Mouse (Mus musculus): ENCODE measurements at regions not wholly inside any gene's neighbourhood (a gene's known extent, or its start where the extent isn't known, plus 50 kb on each side); places are given as distances from the start of the nearest gene placed in this dataset.
A peak's percentile ranks its signal among the peaks of the same experiment; 100 is the strongest.
"Not testable (repeated sequence)": the region's sequence is repeated elsewhere in the genome, so short reads cannot be mapped to it uniquely, and the experiment has no call there.

DNA sequence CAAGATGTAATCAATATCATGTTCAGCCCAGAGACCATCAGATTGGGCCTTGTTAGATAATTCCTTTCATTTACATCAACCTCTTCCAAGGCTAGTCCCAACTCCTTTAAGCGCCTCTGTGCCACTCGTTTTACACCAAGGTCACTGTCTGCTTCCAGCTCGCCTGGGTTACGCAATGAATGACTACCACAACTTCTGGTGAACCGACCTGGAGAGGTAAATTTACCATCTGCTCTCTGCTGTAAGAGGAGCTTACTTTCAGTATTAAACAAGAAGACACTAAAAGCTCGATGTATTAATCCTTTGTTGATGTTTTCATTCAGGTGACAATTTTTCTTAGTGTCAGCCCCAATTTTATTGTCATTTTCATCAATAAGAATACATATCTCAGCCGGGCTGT, 51.7 kb upstream of the Fam174b start:
- no peak for DNase-seq (ENCODE audit: low spot score)

DNA sequence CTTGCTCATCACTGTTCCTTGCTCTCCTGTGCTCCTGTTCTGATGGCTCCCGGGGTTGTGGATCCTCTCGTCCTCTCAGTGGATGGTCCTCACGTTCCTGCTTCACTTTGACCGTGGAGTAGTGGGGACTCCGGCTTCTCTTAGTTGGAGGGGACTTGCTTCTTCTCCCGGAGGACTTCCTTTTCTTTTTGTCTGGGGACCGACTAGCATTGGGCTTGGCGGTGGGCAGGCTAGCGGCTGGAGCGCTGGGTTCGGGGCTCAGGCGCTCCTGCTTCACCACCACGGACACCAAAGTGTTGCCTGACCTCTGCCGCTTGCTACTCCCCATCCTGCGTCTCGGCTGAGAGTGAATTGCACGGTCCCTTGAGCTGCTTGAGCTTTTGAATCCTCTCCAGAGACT, 53.9 kb upstream of the Fam174b start:
- DNase-seq (ENCODE audit: low spot score): not testable (repeated sequence)

DNA sequence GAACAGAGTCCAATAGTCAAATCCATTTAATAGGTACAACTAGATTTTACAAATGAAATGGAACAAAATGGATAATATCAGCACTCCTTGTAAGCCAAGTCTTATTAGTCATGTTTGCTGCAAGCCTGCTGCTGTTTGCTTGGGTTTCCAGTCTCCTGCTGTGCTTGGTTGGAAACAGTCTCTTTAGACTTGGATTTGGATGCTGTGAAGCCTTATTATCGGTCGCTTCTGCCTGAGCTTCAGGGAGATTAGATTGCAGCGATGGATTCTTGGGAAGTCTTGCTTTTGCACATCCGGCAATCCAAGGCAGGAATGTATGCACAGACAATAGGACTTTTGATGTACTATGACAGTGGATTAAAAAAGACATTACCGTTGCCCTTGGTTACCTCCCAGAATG, 57.3 kb upstream of the Fam174b start:
- DNase-seq (ENCODE audit: low spot score): no peak

DNA sequence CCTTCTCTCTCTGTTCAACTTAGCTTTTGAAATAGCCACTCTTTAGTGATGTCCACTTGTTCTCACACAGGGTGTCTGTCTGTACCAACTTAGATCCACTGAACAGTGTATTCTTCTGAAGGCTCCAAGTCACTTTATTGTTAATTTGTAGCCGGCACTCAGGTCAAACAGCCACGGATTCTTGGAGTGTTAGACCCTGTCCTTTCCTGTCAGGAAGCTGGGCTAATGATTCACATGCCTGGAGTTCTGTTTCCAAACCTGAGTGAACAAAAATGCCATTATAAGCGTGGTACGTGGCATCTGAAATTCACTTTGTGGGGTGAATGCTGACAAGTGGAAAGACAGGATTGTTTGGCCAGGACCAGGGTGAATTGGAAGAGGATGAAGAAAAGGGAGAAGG, 69.5 kb upstream of the Fam174b start:
- DNase-seq (ENCODE audit: low spot score): no peak

DNA sequence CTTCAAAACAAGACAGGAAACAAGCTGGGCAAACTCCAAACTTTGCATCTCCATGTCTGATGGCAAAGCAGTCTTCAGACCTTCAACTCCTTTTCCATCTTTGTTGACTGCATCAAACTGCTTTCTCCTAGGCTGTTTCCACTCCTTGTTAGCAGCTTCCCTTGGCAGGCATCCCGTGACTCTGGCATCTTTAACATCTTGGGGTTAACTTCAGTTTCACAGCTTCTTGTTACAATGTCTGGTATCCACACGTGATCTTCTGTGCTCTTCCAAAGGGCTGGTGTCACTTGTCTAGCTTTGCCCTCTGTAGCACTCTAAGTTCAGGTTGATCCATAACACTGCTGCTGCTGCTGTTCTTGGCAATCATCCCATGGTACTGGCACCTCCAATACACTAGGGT, 71.3 kb upstream of the Fam174b start:
- no peak for DNase-seq (ENCODE audit: low spot score)

DNA sequence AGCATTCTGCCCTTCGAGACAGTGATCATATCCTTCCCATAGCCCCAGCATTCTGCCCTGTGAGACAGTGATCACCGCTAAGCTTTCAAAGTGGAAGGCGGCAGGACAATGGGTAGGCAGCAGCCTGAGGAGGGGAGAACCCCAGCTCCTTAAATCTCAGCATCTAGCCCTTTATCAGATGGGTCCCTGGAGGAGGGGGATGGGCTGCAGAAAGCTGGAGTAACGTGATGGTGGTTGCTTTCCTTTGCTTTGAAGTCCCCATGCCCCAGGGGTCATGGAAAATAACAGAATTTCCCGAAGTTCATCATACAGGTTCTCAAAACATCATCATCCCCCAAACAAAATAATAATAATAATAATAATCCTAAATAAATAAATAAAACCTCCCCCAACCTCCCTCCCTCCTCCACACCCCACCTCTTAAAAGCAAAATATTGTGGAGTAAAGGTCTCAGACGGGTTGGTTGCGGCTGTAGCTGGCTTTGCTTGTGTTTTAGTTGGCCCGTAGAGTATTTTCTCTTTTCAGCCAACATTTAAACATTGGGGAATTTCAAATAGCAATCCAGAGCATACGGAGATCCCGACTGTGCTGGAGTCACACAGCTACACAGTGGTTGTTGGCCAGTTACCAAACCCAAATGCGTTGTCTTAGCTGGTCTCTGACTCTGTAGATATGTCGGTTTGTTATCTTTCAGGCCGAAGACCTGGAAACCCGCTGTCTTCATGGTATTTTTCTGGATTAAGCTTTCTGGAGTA, 73.0 kb upstream of the Fam174b start:
- DNase-seq (ENCODE audit: low spot score): peak; percentile 74

DNA sequence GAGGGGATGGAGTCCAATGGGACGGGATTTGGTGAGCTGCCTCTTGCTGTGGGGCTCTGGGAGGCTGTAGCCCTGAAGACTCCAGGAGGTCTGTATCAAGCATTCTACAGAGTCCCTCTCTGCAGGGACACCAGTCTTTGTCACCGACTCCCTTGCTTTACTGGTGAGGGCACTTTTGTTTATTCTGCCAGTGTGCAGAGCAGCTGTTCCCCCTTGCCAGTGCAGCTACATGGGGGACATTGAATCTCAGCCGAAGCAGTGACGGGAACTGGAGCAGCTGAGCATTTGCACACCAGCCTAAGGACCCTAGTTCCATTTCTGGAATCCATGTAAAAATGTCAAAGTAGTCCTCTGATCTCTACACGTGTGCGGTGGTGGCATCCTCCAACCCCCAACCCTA, 75.1 kb upstream of the Fam174b start:
- DNase-seq (ENCODE audit: low spot score): no peak

DNA sequence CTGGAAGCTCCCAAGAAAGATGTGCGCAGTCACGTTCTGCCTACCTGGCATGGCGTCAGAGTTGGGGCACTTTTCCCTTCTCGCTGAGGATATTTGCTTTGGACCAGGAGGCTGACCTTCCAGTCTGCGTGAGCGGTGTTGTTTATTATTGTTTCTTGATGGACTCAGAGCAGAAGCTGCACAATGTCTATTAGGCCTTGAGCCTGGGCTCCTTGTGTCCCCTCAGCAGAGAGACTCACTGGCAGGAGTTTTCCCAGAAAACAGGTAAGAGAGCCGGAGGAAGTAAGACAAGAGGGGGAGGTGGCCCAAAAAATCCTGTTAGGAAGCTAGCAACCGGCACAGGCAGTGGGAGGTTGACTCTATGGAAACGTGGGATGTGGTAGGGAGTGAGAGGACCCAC, 77.6 kb upstream of the Fam174b start:
- DNase-seq (ENCODE audit: low spot score): no peak

DNA sequence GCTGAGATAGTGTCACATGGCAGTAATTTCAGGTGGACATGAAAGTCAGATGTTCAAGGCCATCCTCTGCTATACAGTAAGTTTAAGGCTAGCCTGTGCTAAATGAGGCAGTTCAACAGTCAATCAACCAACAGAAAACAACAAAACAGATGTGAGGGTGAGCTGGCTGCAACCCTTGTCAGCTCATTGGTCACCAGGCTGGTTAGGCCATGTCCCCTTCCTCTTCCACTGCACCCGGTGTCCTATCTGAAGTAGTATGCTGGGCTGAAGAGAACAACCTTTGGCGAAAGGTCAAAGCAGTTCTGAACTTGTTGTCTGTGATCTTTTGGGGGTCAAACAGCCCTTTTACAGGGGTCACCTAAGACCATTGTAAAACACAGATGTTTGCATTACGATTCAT, 78.2 kb upstream of the Fam174b start:
- DNase-seq (ENCODE audit: low spot score): no peak

DNA sequence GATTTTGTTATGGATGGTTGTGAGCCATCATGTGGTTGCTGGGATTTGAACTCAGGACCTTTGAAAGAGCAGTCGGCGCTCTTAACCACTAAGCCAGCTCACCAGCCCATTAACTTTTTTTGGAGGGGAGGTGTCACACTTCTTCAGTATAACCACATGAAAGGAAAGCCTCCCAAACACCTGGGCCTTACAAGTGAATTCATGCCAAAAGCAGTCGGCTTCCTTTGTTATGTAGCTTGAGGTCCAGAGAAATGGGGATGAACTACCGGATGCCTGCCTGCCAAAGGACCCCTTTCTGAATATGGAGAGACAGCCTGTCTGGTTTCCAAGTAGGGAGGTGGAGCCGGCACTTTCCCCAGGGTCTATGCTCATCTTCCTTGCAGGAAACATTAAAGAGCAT, 80.6 kb upstream of the Fam174b start:
- DNase-seq (ENCODE audit: low spot score): no peak

DNA sequence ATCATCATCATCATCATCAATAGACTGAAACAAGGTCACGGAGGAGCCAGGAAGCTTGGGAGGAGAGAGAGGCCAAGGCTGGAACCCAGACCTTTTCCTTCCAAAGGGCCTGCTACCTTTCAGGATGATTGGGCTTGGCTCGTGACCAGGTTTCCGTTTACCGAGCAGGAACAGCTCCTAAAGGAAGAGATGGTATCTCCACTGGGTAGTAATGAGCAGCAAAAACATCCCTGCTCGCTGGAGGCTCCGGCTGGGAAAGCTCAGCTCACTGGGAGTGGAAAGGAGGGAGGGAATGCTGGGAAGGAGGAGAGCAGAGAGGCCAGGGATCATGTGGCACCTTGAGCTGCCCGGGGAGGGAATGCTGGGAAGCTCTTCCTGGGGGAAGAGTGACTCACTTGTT, 82.8 kb upstream of the Fam174b start:
- DNase-seq (ENCODE audit: low spot score): no peak

DNA sequence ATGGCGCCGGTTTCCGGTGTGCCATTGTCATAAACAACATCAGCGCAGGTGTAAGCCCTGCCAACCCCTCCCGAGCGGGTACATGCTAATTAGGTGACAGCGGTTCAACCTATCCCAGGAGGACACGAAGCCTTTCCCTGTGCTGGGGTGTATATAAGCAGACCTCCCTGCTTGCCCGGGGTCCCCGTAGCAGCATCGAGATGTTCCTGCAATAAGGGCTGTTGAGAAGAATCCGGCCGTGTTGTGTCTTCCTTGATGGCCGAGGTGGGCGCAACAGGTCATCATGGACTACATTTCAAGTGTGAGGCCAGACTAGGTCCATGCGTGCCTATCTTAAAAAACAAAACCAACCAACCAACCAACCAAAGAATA, 83.7 kb upstream of the Fam174b start:
- DNase-seq (ENCODE audit: low spot score): not testable (repeated sequence)

DNA sequence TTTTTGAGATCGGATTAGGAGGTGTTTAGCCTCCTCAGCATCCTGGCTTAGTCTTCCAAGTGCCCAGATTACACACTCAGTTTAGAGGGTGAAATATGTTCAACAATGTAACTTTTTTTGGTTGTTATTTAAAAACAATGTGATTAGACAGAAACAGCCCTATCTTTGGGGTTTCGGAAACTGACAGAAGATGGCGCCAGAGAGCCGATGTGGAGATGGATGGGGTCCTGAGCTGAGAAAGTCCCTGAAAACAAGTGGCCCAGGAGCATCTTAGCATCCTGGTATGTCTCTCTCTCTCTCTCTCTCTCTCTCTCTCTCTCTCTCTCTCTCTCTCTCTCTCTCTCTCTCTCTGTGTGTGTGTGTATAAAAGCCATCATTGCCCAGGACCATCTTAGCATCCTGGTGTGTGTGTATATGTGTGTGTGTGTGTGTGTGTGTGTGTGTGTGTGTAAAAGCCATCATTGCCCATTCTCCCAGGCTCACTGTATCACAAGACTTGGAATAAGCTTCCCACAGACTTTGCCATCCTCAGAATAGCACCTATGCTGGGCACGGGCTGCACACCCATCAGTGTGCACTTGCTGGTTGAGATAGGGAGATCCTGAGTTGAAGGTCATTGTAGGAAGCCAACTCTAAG, 84.2 kb upstream of the Fam174b start:
- peak; percentile 28 for DNase-seq (ENCODE audit: low spot score)

DNA sequence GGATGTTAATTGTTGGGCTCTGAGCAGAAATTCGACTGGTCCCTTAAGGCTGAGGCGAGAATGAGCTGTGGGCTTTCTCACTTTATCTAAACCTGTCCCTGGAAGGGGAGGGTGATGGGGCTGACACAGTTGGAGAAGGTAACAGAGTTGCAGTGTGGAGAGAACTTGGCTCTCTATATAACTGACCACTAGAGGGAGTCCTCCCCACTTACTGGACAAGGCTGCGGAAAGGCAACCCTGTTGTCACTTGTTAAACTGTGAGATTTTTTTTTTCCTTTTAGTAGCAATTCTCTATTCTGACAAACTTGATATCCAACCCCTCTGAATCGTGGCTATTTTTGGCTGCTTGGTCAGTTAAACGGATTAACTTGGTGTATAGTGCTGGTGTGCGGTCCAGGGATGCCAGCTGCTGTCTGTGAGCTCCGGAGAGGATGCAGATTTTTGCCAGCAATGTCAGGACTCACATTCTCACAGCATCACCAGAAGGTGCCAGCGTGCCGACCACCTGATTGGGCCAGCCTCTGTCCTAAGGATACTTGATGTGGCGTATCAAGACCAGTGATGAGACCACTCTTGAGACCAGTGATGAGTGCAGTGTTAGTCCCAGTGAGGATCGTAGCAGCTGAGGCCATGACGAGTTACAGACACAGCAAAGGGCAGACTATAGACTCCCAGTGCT, 85.8 kb upstream of the Fam174b start:
- DNase-seq (ENCODE audit: low spot score): peak; percentile 61

DNA sequence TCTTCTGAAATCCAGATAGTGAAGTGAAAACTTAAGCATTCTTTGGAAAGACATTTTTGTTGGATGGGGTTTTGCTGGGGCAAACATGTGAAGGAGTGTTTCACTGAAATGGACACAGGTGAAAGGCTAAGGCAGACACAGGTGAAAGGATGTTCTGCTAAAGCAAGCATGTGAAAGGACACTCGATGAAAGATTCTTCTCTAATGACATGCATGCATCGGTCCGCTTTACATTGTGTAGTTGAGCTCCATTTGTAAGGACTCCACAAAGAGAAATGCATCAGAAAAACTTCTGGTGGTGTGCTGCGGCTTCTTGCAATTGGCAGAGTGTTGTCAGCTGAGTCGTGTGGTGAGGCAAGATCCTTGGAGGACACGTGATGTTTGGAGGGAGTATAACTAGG, 89.2 kb upstream of the Fam174b start:
- no peak for DNase-seq (ENCODE audit: low spot score)

DNA sequence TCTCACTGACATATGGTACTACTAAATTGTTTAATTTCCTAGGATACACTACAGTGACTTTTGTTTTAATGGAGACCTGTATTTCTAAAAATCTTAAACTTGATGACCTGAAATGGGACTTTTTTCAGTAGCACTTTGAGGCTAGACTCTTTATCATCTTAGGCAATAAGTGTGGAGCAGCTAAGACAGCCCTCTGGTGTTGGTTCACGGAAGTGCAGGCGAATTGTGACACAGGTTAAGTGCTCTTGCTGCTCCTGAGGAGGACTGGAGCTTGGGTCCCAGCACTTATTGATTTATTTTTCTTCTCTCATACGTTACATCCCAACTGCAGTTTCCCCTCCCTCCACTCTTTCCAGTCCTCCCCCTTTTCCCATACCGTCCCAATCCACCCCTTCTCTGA, 92.1 kb upstream of the Fam174b start:
- DNase-seq (ENCODE audit: low spot score): peak; percentile 87

DNA sequence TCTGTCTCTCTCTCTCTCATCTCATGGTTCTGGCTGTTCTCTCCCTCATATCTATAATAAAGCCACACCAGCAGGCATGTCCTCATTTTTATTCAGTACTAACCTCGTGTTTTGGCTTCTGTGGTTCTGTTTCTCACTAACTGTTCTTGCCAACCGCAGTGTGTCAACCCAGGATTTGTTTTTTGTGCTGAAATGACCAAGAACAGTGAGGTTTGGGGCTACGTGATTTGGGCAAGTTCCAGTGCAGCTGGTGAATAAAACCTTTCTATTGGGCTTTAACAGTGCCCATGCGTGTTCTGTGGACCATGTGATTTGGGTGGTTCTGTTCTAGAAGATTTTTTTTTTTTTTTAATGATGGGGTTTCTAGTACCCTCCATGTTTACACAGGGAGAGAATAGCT, 93.0 kb upstream of the Fam174b start:
- no peak for DNase-seq (ENCODE audit: low spot score)

DNA sequence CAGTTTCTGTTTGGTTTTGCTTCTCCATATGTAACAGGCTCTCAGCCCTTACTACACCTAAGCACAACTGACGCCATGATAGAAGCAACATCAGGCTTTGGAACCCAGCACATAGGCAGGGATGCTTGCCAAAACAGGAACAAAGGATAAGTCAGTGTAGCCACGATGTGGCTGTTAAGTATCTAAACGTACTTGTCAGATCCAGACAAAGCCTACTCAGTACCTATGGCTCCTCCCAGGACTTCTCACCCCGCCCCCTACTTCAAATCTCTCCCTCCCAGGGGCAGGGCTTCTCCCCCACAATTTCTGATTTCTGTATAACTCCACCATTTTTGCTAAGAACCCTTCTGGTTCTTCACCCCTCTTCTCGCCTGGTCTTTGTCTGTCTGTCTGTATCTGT, 93.4 kb upstream of the Fam174b start:
- no peak for DNase-seq (ENCODE audit: low spot score)

DNA sequence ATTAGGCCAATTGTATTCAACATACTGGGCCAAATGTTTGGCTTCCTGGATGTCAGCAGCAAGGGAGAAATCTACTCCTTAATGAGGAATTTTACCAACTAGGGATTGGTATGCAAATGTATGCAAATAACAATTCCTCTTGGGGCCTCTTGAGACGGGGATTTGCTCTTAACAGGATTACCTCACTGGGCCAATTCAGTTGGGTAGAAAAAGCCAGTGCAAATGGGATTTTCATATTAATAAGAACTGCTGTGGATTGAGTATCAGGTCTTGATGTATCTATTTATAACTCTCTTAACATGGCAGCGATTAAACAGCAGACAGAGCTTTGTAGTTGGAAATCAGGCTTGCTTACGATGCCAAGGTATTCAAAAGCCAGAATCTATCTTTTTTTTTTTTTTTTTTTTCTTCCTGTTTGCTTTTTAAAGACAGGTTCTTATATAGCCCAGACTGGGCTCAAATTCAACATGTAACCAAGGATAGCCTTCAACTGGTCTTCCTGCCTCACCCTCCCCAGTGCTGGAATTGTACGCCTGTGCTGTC, 95.7 kb upstream of the Fam174b start:
- no peak for DNase-seq (ENCODE audit: low spot score)

DNA sequence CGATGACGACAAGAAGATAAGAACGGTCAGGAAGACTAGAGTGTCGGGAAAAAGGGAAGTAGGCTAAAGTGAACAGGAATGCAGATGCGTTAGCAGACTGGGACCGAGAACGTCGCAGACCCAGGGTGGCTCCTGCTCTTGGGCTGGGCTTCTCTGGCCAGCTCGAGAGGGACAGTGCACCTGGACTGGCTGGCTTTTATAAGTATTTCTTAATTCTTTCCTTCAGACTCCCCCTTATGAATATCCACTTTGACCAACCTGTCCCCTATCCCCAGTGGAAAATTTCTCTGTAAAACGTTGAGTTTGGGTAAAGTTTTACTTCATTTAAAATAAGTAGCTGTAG, 96.1 kb upstream of the Fam174b start:
- no peak for DNase-seq (ENCODE audit: low spot score)

DNA sequence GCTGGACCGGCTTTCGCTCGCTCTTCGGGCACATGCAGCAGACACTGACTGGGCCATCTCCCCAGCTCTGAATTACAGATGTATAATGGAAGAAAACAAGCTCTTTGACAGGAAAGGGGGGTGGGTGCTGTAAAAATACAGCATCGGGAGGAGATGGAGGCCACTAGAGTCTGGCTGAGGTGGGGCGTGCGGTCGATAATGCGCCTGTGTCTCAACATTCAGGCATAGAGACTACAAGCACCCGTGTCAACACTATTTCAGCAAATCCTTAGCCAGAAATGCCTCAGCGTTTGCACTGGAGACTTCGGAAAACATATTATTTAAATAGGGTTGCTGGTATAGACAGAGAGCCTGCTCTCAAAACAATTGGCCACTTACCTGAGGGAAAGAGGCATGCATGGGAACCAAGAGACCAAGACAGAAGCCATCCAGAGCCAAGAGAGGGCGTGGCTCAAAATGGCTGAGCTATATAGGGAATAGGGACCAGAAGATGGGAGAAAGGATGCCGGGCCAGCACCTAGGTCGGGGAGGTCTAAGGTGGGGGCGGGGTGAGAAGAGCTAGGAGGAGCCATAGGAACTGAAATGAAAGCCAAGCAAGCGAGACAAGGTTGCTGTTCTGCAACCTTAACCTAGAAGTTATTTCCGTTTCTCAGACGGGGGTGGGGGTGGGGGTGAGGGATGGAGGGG, 96.7 kb upstream of the Fam174b start:
- no peak for DNase-seq (ENCODE audit: low spot score)

DNA sequence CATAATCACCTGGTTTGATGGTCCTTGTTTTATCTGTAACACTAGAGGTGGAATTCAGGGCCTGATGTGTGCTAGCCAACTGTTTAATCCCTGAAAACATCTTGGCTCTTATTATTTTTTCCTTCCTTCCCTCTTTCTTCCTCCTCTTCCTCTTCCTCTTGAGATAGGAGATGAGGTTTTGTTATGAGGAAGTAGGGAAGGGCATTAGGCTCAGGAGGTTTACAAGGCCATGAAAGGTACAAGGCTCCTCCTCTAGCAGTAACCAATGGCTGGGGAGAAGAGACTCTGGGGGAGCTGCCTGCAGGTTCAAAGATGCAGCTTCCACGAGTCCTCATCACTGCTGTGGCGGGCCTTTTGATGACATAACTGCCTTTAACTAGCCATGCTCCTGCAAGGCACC, 98.6 kb upstream of the Chd2 start:
- no peak for DNase-seq (ENCODE audit: low spot score)

DNA sequence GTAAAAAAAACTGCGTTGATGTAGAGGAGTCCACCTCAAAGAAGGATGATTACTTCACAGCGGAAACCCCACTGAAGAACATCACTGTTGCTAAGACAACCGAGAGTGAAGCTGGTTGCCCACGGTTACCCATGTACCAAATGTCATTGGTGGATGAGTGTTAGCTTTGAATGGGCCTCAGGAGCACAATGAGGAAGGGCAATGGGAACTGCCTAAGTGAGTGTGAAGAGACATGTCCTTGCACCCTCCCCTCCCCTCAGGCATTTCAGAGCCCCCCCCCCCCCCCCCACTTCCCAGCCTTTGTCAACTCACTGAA, 96.1 kb upstream of the Chd2 start:
- no peak for DNase-seq (ENCODE audit: low spot score)
